Mouse (Mus musculus) liver, embryonic 13.5 days (tissue): ENCODE data around the gene Amph. TPM values are rescaled to one million over a fixed set of nuclear protein-coding genes. Genes with fewer than 3 reads are reported as not detected.
"Not testable (repeated sequence)": the region's sequence is repeated elsewhere in the genome, so short reads cannot be mapped to it uniquely, and the experiment has no call there.

Source experiments
- ATAC-seq: fragments of 200-750 bp; cut with Nextera tagmentation; 2 replicates; pipeline ENCODE4 v1.8.0; 2017; ENCODE audit warnings: low read depth, mild to moderate bottlenecking, moderate number of reproducible peaks, moderate library complexity
- DNase-seq: peaks from one replicate; pipeline ENCODE4 v3.0.0; 2022
- H3K27ac ChIP-seq: fragments of 300-500 bp; sonication (generic); 2 replicates; pipeline ENCODE4 v1.5.1; 2015; ENCODE audit warnings: moderate library complexity, mild to moderate bottlenecking, inconsistent platforms
- H3K27me3 ChIP-seq: fragments of 300-500 bp; sonication (generic); 2 replicates; pipeline ENCODE4 v1.6.1; 2015; ENCODE audit warnings: mild to moderate bottlenecking, inconsistent platforms
- H3K36me3 ChIP-seq: fragments of 300-500 bp; sonication (generic); 2 replicates; pipeline ENCODE4 v1.6.1; 2015; ENCODE audit warnings: mild to moderate bottlenecking, inconsistent platforms
- H3K4me1 ChIP-seq: fragments of 300-500 bp; sonication (generic); replicated peaks from 2 replicates; pipeline ENCODE4 v1.6.1; 2015; ENCODE audit warnings: inconsistent platforms
- H3K4me2 ChIP-seq: fragments of 300-500 bp; sonication (generic); 2 replicates; pipeline ENCODE4 v1.6.1; 2015; ENCODE audit warnings: inconsistent platforms, mild to moderate bottlenecking, moderate library complexity
- H3K4me3 ChIP-seq: fragments of 300-500 bp; sonication (generic); replicated peaks from 2 replicates; pipeline ENCODE4 v1.5.1; 2015; ENCODE audit warnings: mild to moderate bottlenecking, inconsistent platforms
- H3K9ac ChIP-seq: fragments of 300-500 bp; sonication (generic); 2 replicates; pipeline ENCODE4 v1.6.1; 2015; ENCODE audit warnings: mild to moderate bottlenecking, inconsistent platforms
- H3K9me3 ChIP-seq: fragments of 300-500 bp; sonication (generic); replicated peaks from 2 replicates; pipeline ENCODE4 v1.6.1; 2016; ENCODE audit warnings: inconsistent platforms
- WGBS: fragments of 180-500 bp; shearing (Covaris S2); methylation state at CpG from one replicate; pipeline ENCODE4 v1.1.7; 2015; ENCODE audit not compliant: insufficient replicate concordance; 5-methylcytosine and 5-hydroxymethylcytosine counted together
- polyA plus RNA-seq: library from polyadenylated mRNA; unstranded; fragments of >200 nt; fragmentation: Nextera tagmentation; extraction: Ambion mirVana; gene quantifications from 2 replicates; pipeline ENCODE4 v1.2.1, GENCODE M21; 2015

Amph gene
- polyA plus RNA-seq, 1 experiment from 2014 or later, result 0.29 TPM

GRCm38 (mm10) chr13:19109331-19109730 is 161.3 kb downstream of the Amph start:
- Histone ChIP-seq H3K9ac (no peak overlapping the region), H3K4me3 (no peak overlapping the region), H3K36me3 (no peaks in the 10 kb centered on the region), H3K4me1 (peaks cover 22% of the 10 kb centered on the region), H3K9me3 (no peaks in the 10 kb centered on the region), H3K27me3 (no peaks in the 10 kb centered on the region), H3K4me2 (no peak overlapping the region), H3K27ac (no peak overlapping the region)
- WGBS, result 57% methylated on average over 3 of the region's 3 CpGs
- no peak for ATAC-seq
- DNase-seq, result no peak

GRCm38 (mm10) chr13:19113034-19113922 is 165.3 kb downstream of the Amph start:
- H3K9me3 ChIP-seq, result no peaks in the 10 kb centered on the region
- H3K4me2 ChIP-seq, result 0 out of 2 replicates have a peak overlapping the region, but pooled peaks have one; percentile 15
- no peaks in the 10 kb centered on the region for H3K36me3 ChIP-seq
- H3K4me3 ChIP-seq, result no peak overlapping the region
- no peaks in the 10 kb centered on the region for H3K27me3 ChIP-seq
- DNase-seq (peak; percentile 18), ATAC-seq (peak; percentile 95)
- WGBS, result 64% methylated on average over 14 of the region's 14 CpGs
- peaks cover 23% of the 10 kb centered on the region for H3K4me1 ChIP-seq
- H3K27ac ChIP-seq, result peak overlapping the region; percentile 73
- no peak overlapping the region for H3K9ac ChIP-seq

DNA sequence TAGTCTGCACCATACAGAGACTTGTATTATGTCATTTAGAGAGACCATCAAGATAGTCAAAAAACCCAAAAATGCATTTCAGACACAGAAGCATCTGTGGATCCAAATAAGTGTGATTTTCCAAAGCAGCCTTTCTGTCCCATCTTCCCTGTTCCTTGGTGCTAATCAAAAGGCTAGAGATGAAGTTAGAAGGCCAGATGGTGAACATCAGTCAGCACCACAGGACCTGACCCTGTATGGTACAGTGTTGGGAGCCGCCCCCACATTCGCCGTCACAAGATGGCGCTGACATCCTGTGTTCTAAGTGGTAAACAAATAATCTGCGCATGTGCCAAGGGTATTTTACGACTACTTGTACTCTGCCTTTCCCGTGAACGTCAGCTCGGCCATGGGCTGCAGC is 166.8 kb downstream of the Amph start:
- ATAC-seq, H3K4me2 ChIP-seq, H3K9me3 ChIP-seq, H3K36me3 ChIP-seq, H3K4me3 ChIP-seq, H3K9ac ChIP-seq, H3K27me3 ChIP-seq, H3K27ac ChIP-seq, DNase-seq: not testable (repeated sequence)
- WGBS, result 86% methylated on average over 5 of the region's 9 CpGs
- H3K4me1 ChIP-seq, result peaks cover 23% of the 10 kb centered on the region

GRCm38 (mm10) chr13:19126912-19127552 is 179.0 kb downstream of the Amph start:
- H3K9me3 ChIP-seq, result no peaks in the 10 kb centered on the region
- peak; percentile 67 for DNase-seq
- H3K9ac ChIP-seq, result peak overlapping the region; percentile 52
- H3K4me2 ChIP-seq, result peak overlapping the region; percentile 56
- peaks cover 33% of the 10 kb centered on the region for H3K4me1 ChIP-seq
- 0 out of 2 replicates have a peak overlapping the region, but pooled peaks have one; percentile 16 for H3K4me3 ChIP-seq
- peak; percentile 99 for ATAC-seq
- no peaks in the 10 kb centered on the region for H3K27me3 ChIP-seq
- peak overlapping the region; percentile 94 for H3K27ac ChIP-seq
- 8% methylated on average over 5 of the region's 5 CpGs for WGBS
- no peaks in the 10 kb centered on the region for H3K36me3 ChIP-seq

DNA sequence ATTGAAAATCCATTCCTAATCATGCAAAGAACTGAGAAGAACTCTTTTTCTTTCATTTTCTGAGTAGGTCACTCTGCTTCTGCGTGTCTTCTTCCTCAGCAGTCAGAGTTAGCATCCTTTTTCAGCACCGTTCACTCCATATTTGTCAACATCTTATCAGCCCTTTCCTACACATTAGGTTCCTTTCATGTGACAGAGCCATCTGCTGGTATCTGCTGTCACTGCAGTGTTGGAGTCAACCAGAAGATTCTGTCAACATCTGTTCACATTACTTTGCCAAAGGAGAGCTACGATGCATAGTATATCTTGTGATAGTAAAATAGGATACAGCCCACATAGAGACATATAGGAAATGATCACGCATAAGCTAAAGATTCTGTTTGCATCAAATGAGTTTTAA is 185.8 kb downstream of the Amph start:
- no peak overlapping the region for H3K4me3 ChIP-seq
- no peak overlapping the region for H3K4me2 ChIP-seq
- H3K9ac ChIP-seq, result no peak overlapping the region
- ATAC-seq, result peak; percentile 69; the same call in 1 of the 2 replicates
- no peak overlapping the region for H3K27ac ChIP-seq
- peaks cover 7% of the 10 kb centered on the region for H3K4me1 ChIP-seq
- no peaks in the 10 kb centered on the region for H3K9me3 ChIP-seq
- no peaks in the 10 kb centered on the region for H3K36me3 ChIP-seq
- WGBS, result 25% methylated on average over 4 of the region's 4 CpGs
- peak; percentile 16 for DNase-seq
- H3K27me3 ChIP-seq, result no peaks in the 10 kb centered on the region

DNA sequence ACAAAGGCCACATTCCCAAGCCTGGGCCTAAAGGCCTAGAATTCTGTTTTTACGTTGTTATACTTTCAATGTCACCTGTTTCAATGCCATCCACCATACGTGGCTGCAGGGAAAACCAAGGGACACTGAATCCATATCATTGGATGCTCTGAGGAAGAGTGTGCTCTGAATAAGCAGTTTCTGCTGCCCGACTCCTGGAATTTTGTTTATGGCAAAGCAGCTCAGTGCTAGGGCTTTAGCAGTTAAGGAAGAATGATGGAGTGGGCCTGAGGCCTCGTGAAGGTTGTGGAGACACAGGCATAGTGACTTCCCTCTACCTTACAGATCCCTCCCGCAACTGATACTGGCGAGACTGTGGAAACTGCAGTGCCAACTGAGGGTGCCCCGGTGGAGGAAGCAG is 189.2 kb downstream of the Amph start:
- DNase-seq (no peak), ATAC-seq (no peak)
- no peaks in the 10 kb centered on the region for H3K27me3 ChIP-seq
- WGBS, result 64% methylated on average over 7 of the region's 7 CpGs
- peaks cover 25% of the 10 kb centered on the region for H3K4me1 ChIP-seq
- no peak overlapping the region for H3K4me2 ChIP-seq
- H3K4me3 ChIP-seq, result no peak overlapping the region
- no peak overlapping the region for H3K27ac ChIP-seq
- H3K9ac ChIP-seq, result no peak overlapping the region
- no peaks in the 10 kb centered on the region for H3K9me3 ChIP-seq
- no peaks in the 10 kb centered on the region for H3K36me3 ChIP-seq

- Histone ChIP-seq H3K27ac (no peak overlapping the region), H3K4me2 (no peak overlapping the region), H3K4me1 (peaks cover 25% of the 10 kb centered on the region), H3K36me3 (no peaks in the 10 kb centered on the region), H3K27me3 (no peaks in the 10 kb centered on the region), H3K9ac (no peak overlapping the region), H3K4me3 (no peak overlapping the region), H3K9me3 (no peaks in the 10 kb centered on the region)
- DNase-seq (no peak), ATAC-seq (no peak)
- 61% methylated on average over 5 of the region's 5 CpGs for WGBS
Measured at GRCm38 (mm10) chr13:19137932-19138331, 189.9 kb downstream of the Amph start.

DNA sequence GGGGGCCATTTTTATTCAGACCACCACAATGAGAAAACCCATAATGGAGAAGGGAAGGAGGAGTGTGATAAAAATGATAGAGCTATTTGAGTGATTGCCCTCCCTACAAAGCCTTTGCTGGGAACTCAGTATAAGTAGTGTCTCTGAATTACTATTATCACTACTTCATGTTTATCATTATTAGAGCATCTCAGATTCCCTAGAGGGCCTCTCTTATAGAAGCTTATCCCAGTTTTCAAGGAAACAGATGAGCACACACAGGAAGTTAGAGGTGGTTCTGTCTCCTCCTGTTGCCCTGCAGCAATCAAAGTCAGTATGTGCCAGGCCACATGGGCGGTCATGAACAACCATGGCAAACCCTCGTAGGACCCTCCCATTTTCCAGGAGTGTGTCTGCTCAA is 190.5 kb downstream of the Amph start:
- H3K4me2 ChIP-seq, result no peak overlapping the region
- no peak overlapping the region for H3K27ac ChIP-seq
- H3K4me1 ChIP-seq, result peaks cover 25% of the 10 kb centered on the region
- no peaks in the 10 kb centered on the region for H3K36me3 ChIP-seq
- ATAC-seq (no peak), DNase-seq (no peak)
- H3K4me3 ChIP-seq, result no peak overlapping the region
- no peaks in the 10 kb centered on the region for H3K9me3 ChIP-seq
- 77% methylated on average over 2 of the region's 2 CpGs for WGBS
- H3K9ac ChIP-seq, result no peak overlapping the region
- H3K27me3 ChIP-seq, result no peaks in the 10 kb centered on the region

GRCm38 (mm10) chr13:19139104-19139503 is 191.1 kb downstream of the Amph start:
- Histone ChIP-seq H3K9ac (no peak overlapping the region), H3K27me3 (no peaks in the 10 kb centered on the region), H3K4me3 (no peak overlapping the region), H3K4me1 (peaks cover 25% of the 10 kb centered on the region), H3K4me2 (no peak overlapping the region), H3K36me3 (no peaks in the 10 kb centered on the region), H3K27ac (no peak overlapping the region), H3K9me3 (no peaks in the 10 kb centered on the region)
- ATAC-seq (no peak), DNase-seq (no peak)
- WGBS, result 47% methylated on average over 7 of the region's 7 CpGs

DNA sequence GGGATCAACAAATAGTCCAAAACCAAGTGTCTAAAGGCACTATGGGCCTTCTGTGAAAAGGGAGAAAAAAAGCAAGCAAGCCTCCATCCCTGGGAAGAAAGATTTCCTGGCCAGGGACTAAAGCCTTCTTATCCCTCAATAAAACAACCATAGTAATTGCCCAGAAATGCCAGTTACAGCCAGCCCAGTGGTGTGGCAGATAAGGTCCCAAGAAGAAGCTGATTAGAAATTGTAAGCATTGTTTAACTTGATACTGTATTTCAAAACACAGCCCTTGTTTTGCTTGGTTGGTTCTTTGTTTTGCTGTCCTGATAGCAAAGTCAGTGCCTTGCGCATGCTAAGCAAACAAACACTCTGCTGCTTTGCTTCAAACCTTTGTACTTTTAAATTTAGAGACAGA is 191.8 kb downstream of the Amph start:
- ATAC-seq, result peak; percentile 62
- WGBS, result 29% methylated on average over 1 of the region's 1 CpGs
- 0 out of 2 replicates have a peak overlapping the region, but pooled peaks have one; percentile 4 for H3K27ac ChIP-seq

GRCm38 (mm10) chr13:19143766-19144165 is 195.8 kb downstream of the Amph start:
- ATAC-seq, result no peak
- Histone ChIP-seq H3K27ac (no peak overlapping the region), H3K36me3 (no peaks in the 10 kb centered on the region), H3K4me2 (no peak overlapping the region), H3K4me1 (peaks cover 31% of the 10 kb centered on the region), H3K9me3 (no peaks in the 10 kb centered on the region), H3K27me3 (no peaks in the 10 kb centered on the region), H3K4me3 (no peak overlapping the region), H3K9ac (no peak overlapping the region)
- 70% methylated on average over 3 of the region's 3 CpGs for WGBS
- no peak for DNase-seq

More for the DNA sequence above, 191.8 kb downstream of the Amph start:
- Histone ChIP-seq H3K4me1 (peaks cover 25% of the 10 kb centered on the region), H3K4me3 (no peak overlapping the region), H3K9me3 (no peaks in the 10 kb centered on the region), H3K4me2 (no peak overlapping the region), H3K27me3 (no peaks in the 10 kb centered on the region), H3K9ac (no peak overlapping the region), H3K36me3 (no peaks in the 10 kb centered on the region)
- peak; percentile 11 for DNase-seq
